Mouse (Mus musculus): ENCODE results near the gene Ehd2.

DNA sequence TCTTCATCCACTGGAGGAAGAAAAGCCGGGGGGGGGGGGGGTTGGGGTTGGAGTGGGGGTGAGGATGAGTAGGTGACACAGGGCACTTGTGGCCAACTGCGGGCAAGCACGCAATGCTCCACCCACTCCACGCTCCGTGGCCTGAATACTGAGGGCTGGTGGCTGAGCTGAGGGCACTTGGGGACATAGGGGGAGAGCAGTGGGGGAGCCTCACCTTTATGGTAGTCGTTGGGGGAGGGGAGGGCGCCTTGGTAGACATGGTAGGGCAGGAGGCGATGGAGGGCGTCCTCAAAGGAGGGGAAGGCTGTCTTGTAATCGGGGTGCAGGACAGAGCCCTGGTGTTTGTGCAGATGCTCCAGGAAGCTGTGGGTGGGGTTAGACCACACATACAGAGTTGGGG, 8.1 kb upstream of the Ehd2 start:
- TF ChIP-seq POLR2A (IDR thresholded peaks at IDR 0.05; ENCODE audit: borderline replicate concordance, low read depth, low read length) (no peak), CTCF (IDR thresholded peaks at IDR 0.05; ENCODE audit: low read depth, low read length) (no peak)

Measured in bone marrow macrophage, adult 2 months (primary cell).